Mouse (Mus musculus): ENCODE data around the gene Wnt10b. TPM values are rescaled to one million over a fixed set of nuclear protein-coding genes. Genes with fewer than 3 reads are reported as not detected.
"Not testable (repeated sequence)": the region's sequence is repeated elsewhere in the genome, so short reads cannot be mapped to it uniquely, and the experiment has no call there.

Gene Wnt10b
- total RNA-seq, 2 experiments from 2014 or later, result 0.45 to 0.61 TPM

DNA sequence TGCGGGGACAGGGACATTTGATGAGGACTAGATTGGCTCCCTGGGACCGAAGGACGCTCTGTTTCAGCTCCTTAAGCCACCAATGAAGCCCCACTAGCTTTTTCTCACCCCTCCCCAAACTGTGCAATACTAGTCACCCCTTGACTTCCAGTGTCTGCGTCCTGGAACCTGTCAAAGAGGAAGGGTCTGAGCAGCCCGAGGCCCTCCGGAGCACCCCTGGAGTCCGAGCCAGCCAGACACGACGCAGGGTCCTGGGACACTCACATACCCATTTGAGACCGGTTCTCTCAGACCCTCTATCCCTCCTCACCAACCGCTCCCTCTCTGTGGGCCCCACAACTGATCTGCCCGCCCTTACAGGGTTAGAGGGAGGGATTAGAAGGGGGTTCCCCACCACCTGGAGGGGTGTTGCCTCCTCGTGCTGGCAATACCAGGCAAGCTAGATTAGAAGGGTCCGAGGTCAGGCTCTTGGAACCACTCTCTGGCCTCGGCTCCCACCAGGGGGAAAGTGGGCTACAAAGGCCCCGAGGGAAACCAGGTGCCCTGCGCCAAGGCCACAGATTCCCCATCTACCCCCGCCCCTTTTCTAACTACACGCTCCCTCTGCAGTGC, 839 bp downstream of the Wnt10b start:
- DNase-seq, result no peak
- intact Hi-C loops (cut with DNase I), result no loop called here

- intact Hi-C loops (cut with DNase I), result no loop called here
- DNase-seq, result peak in 1 of 2 experiments; percentile 47
Observed at GRCm38 (mm10) chr15:98776280-98777004, 1.5 kb downstream of the Wnt10b start.

DNA sequence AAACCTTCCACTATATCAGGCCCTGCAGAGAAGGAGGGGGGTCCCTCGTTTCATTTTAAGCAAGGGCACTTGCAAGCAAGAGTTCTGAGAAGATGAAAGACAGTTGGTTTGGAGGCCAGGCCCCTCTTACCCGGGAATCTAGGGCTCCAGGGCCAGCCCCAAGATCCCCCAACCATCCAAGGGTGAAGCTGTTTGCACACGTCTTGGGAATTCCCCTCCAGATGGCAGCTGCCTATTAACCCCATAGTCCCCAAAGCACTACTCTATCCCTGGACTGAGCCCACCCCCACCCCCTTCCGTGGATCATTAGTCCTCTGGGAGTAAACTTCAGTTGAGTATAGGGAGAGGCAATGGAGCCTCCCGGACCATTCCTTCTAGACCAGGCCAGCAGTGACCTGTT, 2.4 kb downstream of the Wnt10b start:
- intact Hi-C loops (cut with DNase I), result no loop called here
- no peak for DNase-seq

DNA sequence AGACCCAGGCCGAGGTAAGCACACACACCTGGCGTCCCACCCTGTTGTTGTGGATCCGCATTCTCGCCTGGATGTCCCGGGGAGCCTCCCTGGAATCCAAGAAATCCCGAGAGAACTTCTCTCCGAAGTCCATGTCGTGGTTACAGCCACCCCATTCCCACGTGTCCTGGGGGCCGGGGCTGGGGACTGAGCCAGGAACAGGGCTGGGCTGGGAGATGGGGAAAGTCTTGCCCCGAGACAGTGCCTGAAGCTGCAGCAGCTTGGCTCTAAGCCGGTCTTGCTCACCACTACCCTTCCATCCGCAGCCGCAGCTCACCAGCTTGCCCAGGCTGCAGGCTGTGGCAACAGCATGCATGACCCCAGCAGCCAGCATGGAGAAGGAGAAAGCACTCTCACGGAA, 3.9 kb downstream of the Wnt10b start:
- intact Hi-C loops (cut with DNase I), result no loop called here
- no peak for DNase-seq

DNA sequence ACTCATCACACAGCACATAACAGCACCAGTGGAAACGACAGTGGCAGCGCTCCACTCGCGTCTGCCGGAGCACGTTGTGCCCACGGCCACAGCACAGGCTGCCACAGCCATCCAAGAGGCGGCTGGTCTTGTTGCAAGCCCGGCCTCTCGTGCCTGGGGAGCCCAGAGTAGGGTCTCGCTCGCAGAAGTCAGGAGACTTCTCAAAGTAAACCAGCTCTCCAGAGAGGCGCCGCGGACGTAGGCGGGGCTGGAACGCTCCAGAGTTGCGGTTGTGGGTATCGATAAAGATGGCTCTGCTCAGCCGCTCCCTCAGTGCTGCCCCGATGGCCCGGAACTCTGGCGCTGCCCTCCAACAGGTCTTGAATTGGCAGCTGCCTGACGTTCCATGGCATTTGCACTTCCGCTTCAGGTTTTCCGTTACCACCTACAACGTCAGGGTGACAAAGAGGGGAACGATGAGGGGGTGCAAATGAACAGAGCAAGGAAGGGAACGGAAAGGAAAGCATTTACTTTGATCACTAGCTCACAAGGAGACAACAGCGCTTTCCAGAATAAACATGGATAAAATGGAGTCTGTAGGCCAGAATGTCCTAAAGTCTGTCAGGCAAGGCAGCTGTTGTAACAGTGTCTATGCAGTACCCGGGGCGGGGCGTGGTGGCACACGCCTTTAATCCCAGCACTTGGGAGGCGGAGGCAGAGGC, 5.3 kb downstream of the Wnt10b start:
- DNase-seq, result no peak
- intact Hi-C loops (cut with DNase I), result no loop called here

DNA sequence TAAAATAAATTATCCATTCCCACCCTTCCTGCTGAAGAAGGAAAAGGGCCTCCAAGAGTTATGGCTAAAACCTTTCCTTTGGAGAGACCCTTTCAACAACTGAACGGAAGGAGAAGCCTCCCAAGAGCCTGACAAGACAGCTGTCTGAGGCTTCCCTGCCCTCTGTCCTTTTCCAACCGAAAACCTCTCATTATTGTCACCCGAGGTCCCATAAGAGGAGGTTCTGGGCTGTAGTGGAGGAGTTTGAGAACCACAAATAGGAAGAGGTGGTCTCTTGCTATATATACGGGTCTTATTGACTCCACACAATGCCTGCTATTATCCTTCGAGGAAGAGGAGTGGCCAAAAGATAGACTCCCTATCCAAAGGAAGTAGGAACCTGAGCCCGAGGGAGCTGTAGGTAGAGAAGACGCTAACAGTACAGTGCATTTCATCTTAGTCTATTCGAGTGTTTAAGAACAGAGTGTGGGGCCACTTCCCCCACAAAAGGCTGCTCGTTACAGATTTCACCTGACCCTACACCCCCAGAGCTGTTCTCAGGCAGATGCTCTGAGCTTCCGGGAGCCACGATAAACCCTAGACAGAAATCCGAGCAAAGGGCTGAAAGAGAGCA, 6.0 kb downstream of the Wnt10b start:
- no peak for DNase-seq
- intact Hi-C loops (cut with DNase I), result no loop called here

DNA sequence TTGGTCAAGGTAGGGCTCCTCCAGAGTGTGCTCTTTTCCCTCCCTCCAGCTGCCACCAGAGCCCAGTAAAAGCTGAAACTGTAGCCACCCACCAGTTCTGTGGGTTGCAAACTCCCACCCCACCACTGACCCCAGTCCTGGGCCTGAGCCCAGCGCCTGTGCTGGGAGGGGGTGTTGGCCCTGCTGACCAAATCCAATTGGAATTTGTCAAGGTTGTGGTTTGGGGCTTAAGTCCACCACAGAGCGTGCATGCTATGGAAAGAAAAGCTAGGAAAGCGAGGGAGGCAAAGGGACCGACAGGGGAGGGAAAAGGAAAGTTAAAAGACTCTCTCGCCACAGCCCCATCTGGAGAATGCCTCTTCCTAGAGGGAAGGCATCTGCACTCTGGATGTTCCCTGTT, 9.7 kb downstream of the Wnt10b start:
- intact Hi-C loops (cut with DNase I), result no loop called here

DNA sequence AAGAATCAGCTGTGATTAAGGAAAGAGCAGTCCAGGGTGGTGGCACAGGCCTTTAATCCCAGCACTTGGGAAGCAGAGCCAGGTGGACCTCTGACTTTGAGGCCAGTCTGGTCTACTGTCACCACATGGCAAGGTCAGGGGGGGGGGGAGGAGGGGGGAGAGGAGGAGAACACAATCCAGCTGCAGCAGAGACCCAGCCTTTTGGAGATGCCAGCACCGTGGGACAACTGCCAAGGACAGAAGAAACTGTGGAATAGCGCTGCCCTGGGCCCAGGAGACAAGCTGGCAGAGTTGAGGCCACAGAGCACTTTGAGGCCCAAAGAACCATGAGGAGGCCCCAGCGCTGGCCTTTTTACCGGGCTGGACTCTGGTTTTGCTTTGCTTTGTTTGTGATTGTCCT, 12.0 kb downstream of the Wnt10b start:
- intact Hi-C loops (cut with DNase I), result no loop called here
- DNase-seq, result no peak

More for the DNA sequence above, 9.7 kb downstream of the Wnt10b start:
- no peak for DNase-seq

DNA sequence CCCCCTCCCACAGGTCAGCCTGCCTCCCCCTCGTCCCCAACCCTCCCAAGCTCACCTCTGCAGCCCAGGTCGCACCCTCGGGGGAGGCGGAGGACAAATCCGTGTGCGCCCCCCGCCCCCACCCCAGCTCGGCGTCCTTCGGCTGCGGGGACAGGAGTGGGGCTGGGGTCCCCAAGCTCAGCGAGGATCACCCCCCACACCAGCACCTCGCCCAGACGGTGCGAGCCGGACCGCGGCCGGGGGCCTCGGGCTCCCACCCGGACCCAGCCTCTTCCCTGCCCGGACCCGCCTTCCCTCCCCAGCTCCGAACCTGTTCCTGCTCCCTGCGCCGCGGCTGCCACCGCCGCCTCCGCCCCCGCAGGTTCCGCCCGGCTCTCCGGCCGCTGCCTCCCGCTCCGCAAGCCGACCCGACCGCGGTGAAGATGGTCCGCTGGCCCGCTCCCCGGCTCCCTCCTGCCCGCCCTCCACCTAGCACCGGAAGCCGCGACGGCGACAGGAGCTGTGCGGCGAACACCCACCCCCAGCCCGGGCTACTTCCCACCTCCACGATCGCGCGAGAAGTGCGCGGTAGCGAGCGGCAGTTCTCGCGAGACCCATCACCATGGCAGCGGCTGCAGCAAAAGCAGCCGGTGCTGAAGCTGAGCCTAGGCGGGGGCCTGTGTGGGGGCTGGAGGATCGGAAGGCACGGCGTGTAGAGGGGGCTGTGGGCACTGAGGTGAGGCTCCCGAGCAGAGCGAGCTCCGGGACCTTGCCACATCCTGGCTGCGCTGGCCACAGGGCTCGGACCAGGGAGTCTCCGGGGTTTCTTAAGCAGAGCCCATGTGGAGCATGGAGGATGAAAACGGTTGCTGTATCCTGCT, 15.1 kb downstream of the Wnt10b start, which contains the start of gene Arf3:
TSS of gene Arf3 (minus strand) at position 545 of the 860 bp plus-strand sequence.
- DNase-seq, result peak; percentile 97 to 98
- intact Hi-C loops (cut with DNase I), result loop anchor here (5.0 kb wide), 1 partner anchor 34 kb away; no protein-coding TSS in a partner anchor

DNA sequence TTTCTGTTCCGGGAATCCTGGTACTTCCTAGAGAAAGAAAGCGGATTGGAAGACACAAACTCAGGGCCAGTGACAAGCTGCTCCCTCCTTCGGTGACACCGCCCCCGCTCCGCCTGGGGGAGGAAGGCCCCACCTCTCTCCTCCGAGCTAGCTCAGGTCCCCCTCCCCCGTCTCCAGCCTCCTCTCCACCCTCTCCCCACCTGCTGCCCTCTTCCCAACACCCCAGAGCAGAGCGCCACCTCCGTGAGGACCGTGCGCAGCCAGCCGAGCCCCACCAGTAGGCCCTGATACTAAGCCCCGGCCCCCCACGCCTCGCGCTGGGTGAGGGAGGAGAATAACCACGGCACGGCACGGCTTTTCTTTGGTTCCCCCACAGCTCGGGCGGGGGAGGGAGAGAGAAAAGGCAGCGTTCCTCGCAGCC, 15.7 kb downstream of the Wnt10b start:
- DNase-seq, result peak; percentile 68 to 73
- intact Hi-C loops (cut with DNase I), result loop anchor here (5.0 kb wide), 1 partner anchor 35 kb away; no protein-coding TSS in a partner anchor

- no peak for DNase-seq
- intact Hi-C loops (cut with DNase I), result no loop called here
Observed at GRCm38 (mm10) chr15:98754125-98754524, 23.8 kb downstream of the Wnt10b start.

- intact Hi-C loops (cut with DNase I), result no loop called here
- DNase-seq, result no peak
Observed at GRCm38 (mm10) chr15:98753021-98753423, 24.9 kb downstream of the Wnt10b start.

DNA sequence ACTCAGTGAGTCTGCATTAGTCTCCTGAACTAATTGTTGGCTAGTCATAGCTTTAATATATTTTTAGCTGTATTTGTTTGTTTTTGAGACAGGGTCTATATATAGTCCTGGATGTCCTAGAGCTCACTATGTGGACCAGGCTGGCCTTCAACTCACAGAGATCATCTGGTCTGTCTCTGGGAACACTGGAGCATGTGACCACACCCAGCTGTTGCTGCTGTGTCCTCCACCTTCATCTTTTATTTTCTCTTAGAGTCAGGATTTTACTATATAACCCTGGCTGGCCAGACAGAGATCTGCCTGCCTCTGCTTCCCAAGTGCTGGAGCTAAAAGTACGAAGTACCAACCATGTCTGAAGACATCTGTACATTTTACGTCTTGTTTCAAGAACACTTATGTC, 28.9 kb downstream of the Wnt10b start:
- no peak for DNase-seq
- intact Hi-C loops (cut with DNase I), result no loop called here

GRCm38 (mm10) chr15:98747296-98747695, 30.7 kb downstream of the Wnt10b start:
- no peak for DNase-seq
- intact Hi-C loops (cut with DNase I), result no loop called here

DNA sequence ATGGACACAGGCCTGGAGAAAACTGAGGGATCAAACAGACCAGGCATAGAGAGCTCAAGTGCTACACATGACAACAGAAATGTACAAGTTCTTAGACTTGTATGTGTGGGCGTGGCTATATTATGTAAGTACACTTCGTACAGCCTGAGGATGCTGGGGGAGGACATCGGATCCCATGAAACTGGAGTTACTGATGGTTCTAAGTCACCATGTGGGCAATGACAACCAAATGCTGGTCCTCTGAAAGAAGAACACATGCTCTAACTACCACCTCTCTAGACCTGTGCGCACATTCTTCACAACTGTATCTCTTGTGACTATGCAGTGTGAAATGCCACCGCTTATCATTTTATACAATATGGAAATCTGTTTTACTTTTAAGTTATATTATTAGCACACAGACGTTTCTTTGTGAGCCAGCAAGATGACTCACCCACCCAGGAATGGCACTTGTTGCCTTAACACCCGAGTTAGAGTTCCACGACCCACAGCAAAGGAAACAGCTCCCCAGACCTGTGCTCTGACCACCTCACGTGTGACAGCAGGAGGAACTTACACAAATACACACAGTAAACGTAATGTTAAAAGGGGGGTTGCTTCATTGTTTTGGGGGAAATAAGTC, 31.5 kb downstream of the Wnt10b start:
- intact Hi-C loops (cut with DNase I), result no loop called here

GRCm38 (mm10) chr15:98743863-98744262, 34.1 kb downstream of the Wnt10b start:
- intact Hi-C loops (cut with DNase I), result not testable (repeated sequence)

More for the DNA sequence above, 31.5 kb downstream of the Wnt10b start:
- DNase-seq, result no peak

DNA sequence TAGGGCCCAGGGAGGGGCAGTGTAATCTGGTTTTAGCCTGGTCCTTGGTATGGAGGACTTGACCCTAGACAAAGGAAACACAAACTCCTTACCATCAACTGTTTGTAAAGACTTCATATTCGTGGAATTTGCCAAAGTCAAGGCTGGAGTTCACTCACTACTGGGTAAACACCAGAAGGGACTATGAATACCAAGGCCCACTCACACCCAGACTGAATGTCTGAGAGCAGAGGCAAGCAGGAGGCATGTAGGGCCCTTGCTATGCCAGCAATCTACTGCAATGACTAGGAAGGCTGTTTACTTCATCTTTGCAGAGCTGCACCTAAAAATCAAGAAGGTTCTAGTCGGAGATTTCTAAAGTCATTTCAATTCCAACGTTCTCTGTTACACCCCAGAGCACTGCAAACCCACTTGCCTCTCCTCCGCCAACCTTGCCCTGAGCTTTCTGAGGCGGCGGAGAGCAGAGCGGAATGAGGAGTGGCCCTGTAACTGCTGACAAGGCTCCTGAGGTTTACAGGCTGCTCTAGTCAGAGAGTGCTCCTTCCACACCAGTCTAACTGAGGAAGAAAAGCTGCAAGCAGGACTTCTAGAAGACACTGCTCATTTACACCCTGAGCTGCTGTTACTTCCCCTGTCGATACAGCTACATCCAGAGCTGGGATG, 35.1 kb downstream of the Wnt10b start:
- no peak for DNase-seq
- intact Hi-C loops (cut with DNase I), result no loop called here

More at GRCm38 (mm10) chr15:98743863-98744262, 34.1 kb downstream of the Wnt10b start:
- DNase-seq, result not testable (repeated sequence)

DNA sequence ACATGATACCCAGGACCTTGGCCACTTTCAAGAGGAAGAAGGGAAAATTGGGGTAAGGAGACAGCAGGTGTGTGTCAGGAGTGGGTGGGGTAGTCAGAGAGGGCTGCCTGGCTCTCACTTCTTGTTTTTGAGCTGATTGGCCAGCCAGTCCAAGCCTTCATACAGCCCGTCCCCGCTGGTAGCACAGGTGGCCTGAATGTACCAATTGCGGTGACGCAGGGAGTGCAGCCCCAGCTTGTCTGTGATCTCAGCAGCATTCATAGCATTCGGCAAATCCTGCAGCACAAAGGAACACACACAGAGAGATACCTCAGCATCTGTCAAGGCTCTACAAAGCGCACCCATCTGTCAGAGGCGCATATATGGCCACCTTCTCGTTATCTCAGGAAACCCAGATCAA, 37.7 kb downstream of the Wnt10b start:
- no peak for DNase-seq
- intact Hi-C loops (cut with DNase I), result no loop called here

- intact Hi-C loops (cut with DNase I), result no loop called here
- no peak for DNase-seq
Observed at GRCm38 (mm10) chr15:98738796-98739195, 39.2 kb downstream of the Wnt10b start.
